23 mouse cellular contexts compared by ENCODE assay signal in genomic region chr11:47883545-47883944, GRCm38 (mm10).
DNase-seq lines count a peak whose midpoint lies in the region; ATAC-seq lines count a peak whose summit lies in the region.
"Had no signal": no experiment of that assay in that cellular context is flagged by ENCODE, and none has a peak within 500 bp of the region (broad histone marks: within the 10 kb centered on the region; RNA-seq: fewer than 3 reads in every experiment).

No protein-coding gene starts in this region.

- ATAC-seq in forebrain, embryonic 14.5 days = peak; percentile 50; the same call in 1 of the 2 replicates
- no peak for ATAC-seq in forebrain, embryonic 12.5 days (ENCODE audit: low FRiP score)
- peak; percentile 13; the same call in 1 of the 2 replicates for ATAC-seq in frontal cortex, adult (ENCODE audit: low TSS enrichment)
- ATAC-seq: CD4-positive, CD25-positive, alpha-beta regulatory T cell, adult 4 months; hindbrain, embryonic 16.5 days; inflammation-experienced regulatory T-cells, adult 6 months; intestine, postnatal 0 days had no signal

- H3K4me2 ChIP-seq in forebrain, embryonic 14.5 days (ENCODE audit: low read length) = no peak overlapping the region
- no peak overlapping the region for H3K4me2 ChIP-seq in forebrain, embryonic 12.5 days
- H3K4me2 ChIP-seq: embryonic facial prominence, embryonic 13.5 days; heart, embryonic 13.5 days; hindbrain, embryonic 12.5 days had no signal

- no peak overlapping the region for H3K27ac ChIP-seq in forebrain, embryonic 14.5 days (ENCODE audit: low read depth, low read length)
- no peak overlapping the region for H3K27ac ChIP-seq in forebrain, embryonic 12.5 days
- H3K27ac ChIP-seq in hindbrain, embryonic 10.5 days = no peak overlapping the region
- H3K27ac ChIP-seq: embryonic facial prominence, embryonic 13.5 days; gastrocnemius, adult 2 months; heart, embryonic 13.5 days; hindbrain, embryonic 12.5 days had no signal

- H3K4me1 ChIP-seq in forebrain, embryonic 14.5 days (ENCODE audit: control insufficient read depth, insufficient read depth, low read length) = no peaks in the 10 kb centered on the region
- H3K4me1 ChIP-seq in forebrain, embryonic 12.5 days = no peaks in the 10 kb centered on the region
- H3K4me1 ChIP-seq in hindbrain, embryonic 10.5 days (replicated peaks) = no peaks in the 10 kb centered on the region
- H3K4me1 ChIP-seq: embryonic facial prominence, embryonic 13.5 days; heart, embryonic 13.5 days; hindbrain, embryonic 12.5 days had no signal

- H3K36me3 ChIP-seq in forebrain, embryonic 14.5 days (ENCODE audit: control insufficient read depth, insufficient read depth, low read length) = no peaks in the 10 kb centered on the region
- H3K36me3 ChIP-seq in forebrain, embryonic 12.5 days (replicated peaks) = no peaks in the 10 kb centered on the region
- no peaks in the 10 kb centered on the region for H3K36me3 ChIP-seq in hindbrain, embryonic 10.5 days
- H3K36me3 ChIP-seq: embryonic facial prominence, embryonic 13.5 days; G1E; heart, embryonic 13.5 days; hindbrain, embryonic 12.5 days had no signal

- peak; percentile 23 for DNase-seq in forebrain, embryonic 14.5 days (ENCODE audit: low spot score)
- no peak for DNase-seq in frontal cortex, postnatal 14 days (ENCODE audit: low spot score in 2 of 2)
- DNase-seq in brain, adult 2 months (ENCODE audit: low read depth, low spot score) = peak; percentile 44
- peak; percentile 40 for DNase-seq in layer of hippocampus, adult 9-11 months
- no peak for DNase-seq in hindbrain, embryonic 10.5 days (ENCODE audit: low spot score)
- DNase-seq: adrenal gland, adult 8-10 months; B cell, adult 2 months; cerebellum, adult 18-20 months; cerebellum, adult 9-11 months; cerebellum, postnatal 36 days; gastrocnemius, adult 2 months; gastrocnemius, postnatal 25 days; heart, postnatal 36 days had no signal

- no peak overlapping the region for H3K4me3 ChIP-seq in forebrain, embryonic 14.5 days (ENCODE audit: low read depth, low read length)
- no peak overlapping the region for H3K4me3 ChIP-seq in forebrain, embryonic 12.5 days (replicated peaks)
- H3K4me3 ChIP-seq in hindbrain, embryonic 10.5 days = no peak overlapping the region
- H3K4me3 ChIP-seq: embryonic facial prominence, embryonic 13.5 days; gastrocnemius, adult 2 months; heart, embryonic 13.5 days; hindbrain, embryonic 12.5 days had no signal

- no peak overlapping the region for H3K9ac ChIP-seq in forebrain, embryonic 14.5 days (ENCODE audit: low read length)
- no peak overlapping the region for H3K9ac ChIP-seq in forebrain, embryonic 12.5 days
- H3K9ac ChIP-seq: embryonic facial prominence, embryonic 13.5 days; heart, embryonic 13.5 days; hindbrain, embryonic 12.5 days had no signal

- 67% methylated on average over 1 of the region's 1 CpGs for WGBS in forebrain, embryonic 14.5 days
- 80% methylated on average over 1 of the region's 1 CpGs for WGBS in forebrain, embryonic 12.5 days
- 82% methylated on average over 1 of the region's 1 CpGs for WGBS in hindbrain, embryonic 10.5 days

- H3K27me3 ChIP-seq in forebrain, embryonic 14.5 days (replicated peaks; ENCODE audit: control insufficient read depth, insufficient read depth, low read length) = no peaks in the 10 kb centered on the region
- H3K27me3 ChIP-seq in forebrain, embryonic 12.5 days = no peaks in the 10 kb centered on the region
- no peaks in the 10 kb centered on the region for H3K27me3 ChIP-seq in hindbrain, embryonic 10.5 days (ENCODE audit: insufficient read depth, poor library complexity, severe bottlenecking)
- H3K27me3 ChIP-seq: embryonic facial prominence, embryonic 13.5 days; heart, embryonic 13.5 days; hindbrain, embryonic 12.5 days had no signal

- H3K9me3 ChIP-seq in forebrain, embryonic 14.5 days (replicated peaks; ENCODE audit: control insufficient read depth, low read length) = no peaks in the 10 kb centered on the region
- no peaks in the 10 kb centered on the region for H3K9me3 ChIP-seq in forebrain, embryonic 12.5 days
- H3K9me3 ChIP-seq in hindbrain, embryonic 10.5 days = no peaks in the 10 kb centered on the region
- H3K9me3 ChIP-seq: embryonic facial prominence, embryonic 13.5 days; G1E; heart, embryonic 13.5 days; hindbrain, embryonic 12.5 days had no signal

Comparison
In these comparisons a context has a peak if more than half of its experiments do, and no peak if none do; other contexts are left out.
1. DNase-seq: peak in forebrain, embryonic 14.5 days (single experiment), brain, adult 2 months (single experiment) and layer of hippocampus, adult 9-11 months (single experiment); none in frontal cortex, postnatal 14 days (0 of 2) and hindbrain, embryonic 10.5 days (single experiment).